Mouse (Mus musculus): Measurements from ENCODE around the gene Smurf1. TPM values are rescaled to one million over a fixed set of nuclear protein-coding genes. Genes with fewer than 3 reads are reported as not detected.

Gene Smurf1
- 8.6 and 9.2 TPM in 2 replicates for polyA plus RNA-seq (2014; fragmentation: Nextera tagmentation; extraction: Ambion mirVana)

GRCm38 (mm10) chr5:144965639-144966351, at the start of gene Smurf1:
Gene Smurf1 (minus strand): TSS chr5:144965847.
- H3K4me2 ChIP-seq: peak within 1 kb of the TSS; percentile 92
- ATAC-seq (replicated peaks; ENCODE audit: low FRiP score) (peak; percentile 52), DNase-seq (ENCODE audit: low spot score) (peak; percentile 82)
- peak within 1 kb of the TSS; percentile 81 for H3K9ac ChIP-seq (ENCODE audit: low read depth, low read length)
- peaks cover 15% of the 10 kb centered on the region for H3K4me1 ChIP-seq (replicated peaks; ENCODE audit: control insufficient read depth, insufficient read depth, low read length)
- no peaks in the 10 kb centered on the region for H3K36me3 ChIP-seq (ENCODE audit: control insufficient read depth, insufficient read depth, low read length)
- peak within 1 kb of the TSS; percentile 86 for H3K27ac ChIP-seq (ENCODE audit: low read depth, low read length)
- peaks cover 16% of the 10 kb centered on the region for H3K27me3 ChIP-seq (replicated peaks; ENCODE audit: control insufficient read depth, insufficient read depth, low read length)
- WGBS: under 1% methylated on average over 76 of the region's 89 CpGs
- H3K4me3 ChIP-seq (ENCODE audit: low read depth, low read length): peak within 1 kb of the TSS; percentile 88
- H3K9me3 ChIP-seq (ENCODE audit: control insufficient read depth, low read length): no peaks in the 10 kb centered on the region

GRCm38 (mm10) chr5:145014278-145014677, 48.6 kb upstream of the Smurf1 start:
- 100% methylated on average over 1 of the region's 1 CpGs for WGBS
- no peak for ATAC-seq (replicated peaks; ENCODE audit: low FRiP score)

DNA sequence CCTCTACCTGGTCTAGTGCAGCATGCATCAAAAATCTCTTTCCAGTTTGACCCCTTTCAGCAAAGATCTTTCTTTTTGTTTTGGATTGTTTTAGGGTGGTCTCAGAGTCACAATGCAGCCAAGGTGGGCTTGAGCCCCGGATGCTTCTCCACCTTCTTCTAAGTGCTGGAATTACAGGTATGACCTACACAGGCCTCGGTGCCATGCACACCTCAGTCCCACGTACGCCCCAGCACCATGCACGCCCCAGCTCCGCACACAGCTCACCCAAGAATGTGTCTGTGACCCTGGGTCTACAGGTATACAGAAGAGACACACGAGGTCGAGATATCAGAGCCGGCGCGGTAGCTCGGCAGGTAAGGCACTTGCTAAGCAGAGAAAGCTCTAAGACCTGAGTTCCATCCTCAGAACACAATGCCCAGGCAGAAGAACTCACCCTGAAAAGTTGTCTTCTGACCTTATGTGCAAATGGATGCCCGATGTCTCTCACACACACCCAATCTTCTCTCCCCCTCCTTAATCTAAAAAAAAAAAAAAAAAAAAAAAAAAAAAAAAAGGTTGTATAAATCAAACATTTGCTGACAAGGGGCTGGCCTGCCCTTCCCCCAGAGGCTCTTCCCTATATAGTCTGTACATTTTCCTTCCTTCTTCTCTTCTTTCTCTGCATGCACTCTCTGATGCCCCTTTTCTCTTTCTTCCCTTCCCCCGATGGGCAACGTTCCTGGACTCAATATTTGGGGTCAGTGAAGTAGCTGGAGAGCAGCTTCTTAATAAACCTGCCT, 43.4 kb upstream of the Smurf1 start:
- ATAC-seq (replicated peaks; ENCODE audit: low FRiP score): no peak

More at GRCm38 (mm10) chr5:145014278-145014677, 48.6 kb upstream of the Smurf1 start:
- H3K4me2 ChIP-seq: no peak overlapping the region
- H3K9ac ChIP-seq (ENCODE audit: low read depth, low read length): no peak overlapping the region
- H3K9me3 ChIP-seq (ENCODE audit: control insufficient read depth, low read length): no peaks in the 10 kb centered on the region
- no peak overlapping the region for H3K4me3 ChIP-seq (ENCODE audit: low read depth, low read length)
- no peak overlapping the region for H3K27ac ChIP-seq (ENCODE audit: low read depth, low read length)
- H3K27me3 ChIP-seq (replicated peaks; ENCODE audit: control insufficient read depth, insufficient read depth, low read length): no peaks in the 10 kb centered on the region
- no peaks in the 10 kb centered on the region for H3K36me3 ChIP-seq (ENCODE audit: control insufficient read depth, insufficient read depth, low read length)
- no peaks in the 10 kb centered on the region for H3K4me1 ChIP-seq (replicated peaks; ENCODE audit: control insufficient read depth, insufficient read depth, low read length)
- no peak for DNase-seq (ENCODE audit: low spot score)

GRCm38 (mm10) chr5:145005596-145005995, 39.9 kb upstream of the Smurf1 start:
- ATAC-seq (replicated peaks; ENCODE audit: low FRiP score) (no peak), DNase-seq (ENCODE audit: low spot score) (no peak)
- H3K4me1 ChIP-seq (replicated peaks; ENCODE audit: control insufficient read depth, insufficient read depth, low read length): 0 out of 2 replicates have a peak, but pooled peaks cover 2% of the 10 kb centered on the region
- no peak overlapping the region for H3K4me2 ChIP-seq
- H3K27me3 ChIP-seq (replicated peaks; ENCODE audit: control insufficient read depth, insufficient read depth, low read length): no peaks in the 10 kb centered on the region
- no peak overlapping the region for H3K4me3 ChIP-seq (ENCODE audit: low read depth, low read length)
- 78% methylated on average over 6 of the region's 6 CpGs for WGBS
- H3K9ac ChIP-seq (ENCODE audit: low read depth, low read length): no peak overlapping the region
- no peak overlapping the region for H3K27ac ChIP-seq (ENCODE audit: low read depth, low read length)
- H3K9me3 ChIP-seq (ENCODE audit: control insufficient read depth, low read length): no peaks in the 10 kb centered on the region
- H3K36me3 ChIP-seq (ENCODE audit: control insufficient read depth, insufficient read depth, low read length): no peaks in the 10 kb centered on the region

More for the DNA sequence above, 43.4 kb upstream of the Smurf1 start:
- Histone ChIP-seq H3K4me1 (replicated peaks; ENCODE audit: control insufficient read depth, insufficient read depth, low read length) (0 out of 2 replicates have a peak, but pooled peaks cover 2% of the 10 kb centered on the region), H3K4me3 (ENCODE audit: low read depth, low read length) (no peak overlapping the region), H3K9me3 (ENCODE audit: control insufficient read depth, low read length) (no peaks in the 10 kb centered on the region), H3K4me2 (no peak overlapping the region), H3K27me3 (replicated peaks; ENCODE audit: control insufficient read depth, insufficient read depth, low read length) (no peaks in the 10 kb centered on the region), H3K36me3 (ENCODE audit: control insufficient read depth, insufficient read depth, low read length) (no peaks in the 10 kb centered on the region), H3K27ac (ENCODE audit: low read depth, low read length) (no peak overlapping the region), H3K9ac (ENCODE audit: low read depth, low read length) (no peak overlapping the region)
- WGBS: 85% methylated on average over 15 of the region's 15 CpGs
- no peak for DNase-seq (ENCODE audit: low spot score)

DNA sequence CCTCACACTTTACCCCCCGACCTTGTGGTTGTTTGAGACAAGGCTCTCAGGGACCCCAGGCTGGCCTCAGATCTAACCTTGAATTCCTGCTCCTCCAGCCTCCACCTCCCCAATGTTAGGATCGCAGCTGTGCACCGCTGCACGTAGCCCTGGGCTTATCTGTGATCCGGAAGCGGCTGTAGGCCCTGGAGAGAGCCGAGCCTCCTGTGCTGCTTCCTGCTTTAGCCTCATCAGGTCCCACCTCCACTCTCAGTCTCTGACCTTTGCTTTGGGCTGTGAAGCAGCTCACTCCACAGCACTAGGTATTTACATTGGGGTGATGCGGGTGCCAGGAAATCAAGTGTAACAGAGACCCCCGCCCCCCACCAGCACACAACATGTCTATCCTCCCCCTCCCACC, 38.8 kb upstream of the Smurf1 start:
- no peak overlapping the region for H3K9ac ChIP-seq (ENCODE audit: low read depth, low read length)
- WGBS: 41% methylated on average over 9 of the region's 9 CpGs
- DNase-seq (ENCODE audit: low spot score): no peak
- ATAC-seq (replicated peaks; ENCODE audit: low FRiP score): peak; percentile 69
- H3K36me3 ChIP-seq (ENCODE audit: control insufficient read depth, insufficient read depth, low read length): no peaks in the 10 kb centered on the region
- 0 out of 2 replicates have a peak, but pooled peaks cover 2% of the 10 kb centered on the region for H3K4me1 ChIP-seq (replicated peaks; ENCODE audit: control insufficient read depth, insufficient read depth, low read length)
- no peaks in the 10 kb centered on the region for H3K9me3 ChIP-seq (ENCODE audit: control insufficient read depth, low read length)
- no peak overlapping the region for H3K4me2 ChIP-seq
- no peak overlapping the region for H3K27ac ChIP-seq (ENCODE audit: low read depth, low read length)
- no peak overlapping the region for H3K4me3 ChIP-seq (ENCODE audit: low read depth, low read length)
- no peaks in the 10 kb centered on the region for H3K27me3 ChIP-seq (replicated peaks; ENCODE audit: control insufficient read depth, insufficient read depth, low read length)

DNA sequence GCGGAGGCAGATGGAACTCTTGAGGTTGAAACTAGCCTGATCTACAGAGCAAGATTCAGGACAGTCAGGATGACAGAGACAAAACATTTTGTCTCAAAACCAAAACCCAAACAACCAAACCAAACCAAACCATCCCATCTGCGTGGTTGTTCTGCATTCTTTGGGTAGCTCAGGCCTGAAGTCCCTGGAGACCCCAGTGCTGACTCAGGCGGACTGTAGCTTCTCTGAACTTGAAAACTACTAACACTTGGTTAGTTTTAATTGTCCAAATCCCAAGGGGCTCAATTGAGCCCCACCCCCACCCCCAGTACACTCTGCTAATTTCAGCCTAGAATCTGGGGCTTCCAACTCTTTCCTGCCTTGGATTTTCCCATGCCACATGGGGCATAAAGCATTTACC, 37.7 kb upstream of the Smurf1 start:
- Histone ChIP-seq H3K9ac (ENCODE audit: low read depth, low read length) (no peak overlapping the region), H3K4me3 (ENCODE audit: low read depth, low read length) (no peak overlapping the region), H3K27ac (ENCODE audit: low read depth, low read length) (no peak overlapping the region), H3K36me3 (ENCODE audit: control insufficient read depth, insufficient read depth, low read length) (no peaks in the 10 kb centered on the region), H3K4me1 (replicated peaks; ENCODE audit: control insufficient read depth, insufficient read depth, low read length) (0 out of 2 replicates have a peak, but pooled peaks cover 2% of the 10 kb centered on the region), H3K9me3 (ENCODE audit: control insufficient read depth, low read length) (no peaks in the 10 kb centered on the region), H3K27me3 (replicated peaks; ENCODE audit: control insufficient read depth, insufficient read depth, low read length) (no peaks in the 10 kb centered on the region), H3K4me2 (no peak overlapping the region)
- DNase-seq (ENCODE audit: low spot score) (no peak), ATAC-seq (replicated peaks; ENCODE audit: low FRiP score) (no peak)
- WGBS: 80% methylated on average over 3 of the region's 3 CpGs

DNA sequence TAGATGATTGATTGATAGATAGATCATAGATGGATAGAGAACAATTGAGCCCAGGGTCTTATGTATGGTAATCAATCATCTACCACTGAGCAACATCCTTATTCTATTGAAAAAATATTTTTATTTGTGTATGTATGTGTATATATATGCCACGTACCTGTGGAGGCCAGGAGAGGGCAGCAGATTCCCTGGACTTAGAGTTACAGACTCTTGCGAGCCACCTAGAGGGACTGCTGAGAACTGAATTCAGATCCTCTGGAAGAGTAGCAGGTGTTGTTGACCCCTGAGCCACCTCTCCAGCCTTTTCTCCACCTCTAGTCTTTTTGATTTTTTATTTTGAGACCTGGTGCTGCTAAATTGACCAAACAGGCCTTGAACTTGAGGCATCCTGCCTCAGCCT, 32.8 kb upstream of the Smurf1 start:
- H3K4me3 ChIP-seq (ENCODE audit: low read depth, low read length): no peak overlapping the region
- no peak overlapping the region for H3K9ac ChIP-seq (ENCODE audit: low read depth, low read length)
- H3K4me1 ChIP-seq (replicated peaks; ENCODE audit: control insufficient read depth, insufficient read depth, low read length): no peaks in the 10 kb centered on the region
- DNase-seq (ENCODE audit: low spot score) (no peak), ATAC-seq (replicated peaks; ENCODE audit: low FRiP score) (no peak; the same call in 1 of the 2 replicates)
- no peaks in the 10 kb centered on the region for H3K9me3 ChIP-seq (ENCODE audit: control insufficient read depth, low read length)
- no peaks in the 10 kb centered on the region for H3K27me3 ChIP-seq (replicated peaks; ENCODE audit: control insufficient read depth, insufficient read depth, low read length)
- no peak overlapping the region for H3K27ac ChIP-seq (ENCODE audit: low read depth, low read length)
- H3K36me3 ChIP-seq (ENCODE audit: control insufficient read depth, insufficient read depth, low read length): no peaks in the 10 kb centered on the region
- no peak overlapping the region for H3K4me2 ChIP-seq
- 41% methylated on average over 2 of the region's 2 CpGs for WGBS

DNA sequence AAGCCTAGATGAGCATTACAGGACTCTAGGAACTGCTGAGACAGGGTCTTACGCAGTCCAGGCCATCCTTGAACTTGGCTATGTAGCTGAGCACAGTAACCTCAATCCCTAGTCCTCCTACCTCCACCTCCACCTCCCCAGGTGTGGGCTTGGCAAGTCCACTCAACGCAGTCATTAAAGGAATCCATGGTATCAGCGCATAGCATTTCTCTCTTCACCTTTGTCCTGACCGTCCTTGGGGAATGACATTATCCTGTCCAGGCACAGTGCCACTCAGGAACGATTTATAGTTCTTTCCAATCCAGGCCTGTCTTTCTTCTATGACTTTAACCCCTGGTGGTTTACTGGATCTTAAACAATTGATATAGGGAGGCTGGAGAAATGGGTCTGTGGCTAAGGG, 24.8 kb upstream of the Smurf1 start:
- no peak overlapping the region for H3K4me3 ChIP-seq (ENCODE audit: low read depth, low read length)
- H3K9ac ChIP-seq (ENCODE audit: low read depth, low read length): no peak overlapping the region
- no peak overlapping the region for H3K27ac ChIP-seq (ENCODE audit: low read depth, low read length)
- ATAC-seq (replicated peaks; ENCODE audit: low FRiP score) (no peak), DNase-seq (ENCODE audit: low spot score) (no peak)
- H3K9me3 ChIP-seq (ENCODE audit: control insufficient read depth, low read length): no peaks in the 10 kb centered on the region
- no peak overlapping the region for H3K4me2 ChIP-seq
- 0 out of 2 replicates have a peak, but pooled peaks cover 2% of the 10 kb centered on the region for H3K27me3 ChIP-seq (replicated peaks; ENCODE audit: control insufficient read depth, insufficient read depth, low read length)
- H3K36me3 ChIP-seq (ENCODE audit: control insufficient read depth, insufficient read depth, low read length): no peaks in the 10 kb centered on the region
- no peaks in the 10 kb centered on the region for H3K4me1 ChIP-seq (replicated peaks; ENCODE audit: control insufficient read depth, insufficient read depth, low read length)
- WGBS: 73% methylated on average over 5 of the region's 5 CpGs
